Mouse (Mus musculus) urinary bladder, adult 2 months (tissue): Measurements from ENCODE around the gene Azgp1. TPM values are rescaled to one million over a fixed set of nuclear protein-coding genes. Genes with fewer than 3 reads are reported as not detected.

ENCODE experiments used
- polyA plus RNA-seq: library from polyadenylated mRNA; depleted of rRNA; stranded (reverse); fragments of >200 nt; gene quantifications from 2 replicates; pipeline ENCODE4 v1.2.3, GENCODE M21; 2012; rRNA removed

Gene Azgp1
- polyA plus RNA-seq, 1 experiment: 2.9 TPM

Other genes with a start within 250 kb of the Azgp1 start
- gene Nyap1, start 239.9 kb upstream of the Azgp1 start, polyA plus RNA-seq: 6.7 and 7.6 TPM in 2 replicates
- gene Tsc22d4, start 235.8 kb upstream of the Azgp1 start, polyA plus RNA-seq: 68.8 and 109 TPM in 2 replicates
- 20.1 and 26.6 TPM in 2 replicates for gene Ppp1r35, start 202.7 kb upstream of the Azgp1 start, polyA plus RNA-seq
- gene Mepce, start 193.9 kb upstream of the Azgp1 start, polyA plus RNA-seq: 33.9 and 39.3 TPM in 2 replicates
- gene Zcwpw1, start 193.7 kb upstream of the Azgp1 start, polyA plus RNA-seq: 3.3 and 5.0 TPM in 2 replicates
- 26.0 and 31.2 TPM in 2 replicates for gene Pilra, start 145.2 kb upstream of the Azgp1 start, polyA plus RNA-seq
- 3.6 and 5.3 TPM in 2 replicates for gene Pilrb1, start 123.4 kb upstream of the Azgp1 start, polyA plus RNA-seq
- gene Pilrb2, start 109.7 kb upstream of the Azgp1 start, polyA plus RNA-seq: 3.2 and 4.2 TPM in 2 replicates
- 0.56 TPM in 2 replicates for gene Cyp3a13, start 59.9 kb upstream of the Azgp1 start, polyA plus RNA-seq
- 1.0 and 1.5 TPM in 2 replicates for gene Gjc3, start 18.4 kb upstream of the Azgp1 start, polyA plus RNA-seq
- gene Smok3a, start 39.7 kb downstream of the Azgp1 start, polyA plus RNA-seq: not detected in 2 replicates
- not detected in 2 replicates for gene Smok3b, start 39.9 kb downstream of the Azgp1 start, polyA plus RNA-seq
- not detected in 2 replicates for gene Smok3c, start 71.7 kb downstream of the Azgp1 start, polyA plus RNA-seq
- 10.2 and 13.2 TPM in 2 replicates for gene Zkscan1, start 103.6 kb downstream of the Azgp1 start, polyA plus RNA-seq
- gene Zscan21, start 135.4 kb downstream of the Azgp1 start, polyA plus RNA-seq: 21.6 and 24.9 TPM in 2 replicates
- 5.2 and 6.0 TPM in 2 replicates for gene Zfp113, start 174.2 kb downstream of the Azgp1 start, polyA plus RNA-seq
- 104 and 109 TPM in 2 replicates for gene Cops6, start 179.6 kb downstream of the Azgp1 start, polyA plus RNA-seq
- 29.6 and 31.1 TPM in 2 replicates for gene Ap4m1, start 190.5 kb downstream of the Azgp1 start, polyA plus RNA-seq
- gene Mcm7, start 190.9 kb downstream of the Azgp1 start, polyA plus RNA-seq: 26.9 and 29.7 TPM in 2 replicates
- 39.4 and 47.3 TPM in 2 replicates for gene Taf6, start 205.9 kb downstream of the Azgp1 start, polyA plus RNA-seq
- gene Cnpy4, start 206.0 kb downstream of the Azgp1 start, polyA plus RNA-seq: 22.1 and 24.2 TPM in 2 replicates
- 5.3 and 5.8 TPM in 2 replicates for gene Mblac1, start 212.8 kb downstream of the Azgp1 start, polyA plus RNA-seq
- gene Nxpe5, start 244.4 kb downstream of the Azgp1 start, polyA plus RNA-seq: 1.4 and 1.6 TPM in 2 replicates